Mouse (Mus musculus): ENCODE measurements at regions not wholly inside any gene's neighbourhood (a gene's known extent, or its start where the extent isn't known, plus 50 kb on each side); places are given as distances from the start of the nearest gene placed in this dataset.

DNA sequence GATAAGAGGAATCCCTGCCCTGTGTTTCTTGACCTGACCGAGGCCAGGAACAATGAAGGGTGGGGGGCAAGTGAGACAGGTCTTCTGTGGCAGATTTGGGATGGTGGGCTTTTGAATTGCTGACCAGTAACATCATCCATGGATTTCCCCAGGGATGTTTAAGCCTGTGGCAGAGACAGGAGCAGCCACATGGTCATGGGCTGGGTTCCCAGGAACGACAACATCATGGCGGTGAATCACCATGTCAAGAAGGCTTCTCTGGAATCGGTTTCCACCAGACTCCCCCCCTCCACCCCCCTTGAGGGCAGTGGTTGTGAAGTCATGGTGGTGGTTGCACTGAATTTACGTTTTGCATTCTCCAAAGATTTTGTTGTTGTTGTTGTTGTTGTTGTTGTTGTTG lies 121.3 kb downstream of the Cog6 start:
- no peak for TF ChIP-seq CTCF (IDR thresholded peaks at IDR 0.05; ENCODE audit: low read depth, low read length)
- TF ChIP-seq POLR2A (IDR thresholded peaks at IDR 0.05; ENCODE audit: extremely low read depth, insufficient read depth, low read length): no peak
